Mouse (Mus musculus): ENCODE results near the gene Adprhl2. TPM values are rescaled to one million over a fixed set of nuclear protein-coding genes. Genes with fewer than 3 reads are reported as not detected.

Adprhl2 gene
- polyA plus RNA-seq, 1 experiment from 2014 or later: 30.1 TPM

GRCm38 (mm10) chr4:126311566-126312200, 9.8 kb downstream of the Adprhl2 start:
- 86% methylated on average over 16 of the region's 16 CpGs for WGBS (ENCODE audit: insufficient replicate concordance)
- Histone ChIP-seq H3K9ac (ENCODE audit: low read depth, low read length) (no peak overlapping the region), H3K27ac (ENCODE audit: low read depth, low read length) (no peak overlapping the region), H3K36me3 (ENCODE audit: control insufficient read depth, insufficient read depth, low read length) (peaks cover 7% of the 10 kb centered on the region), H3K27me3 (ENCODE audit: control insufficient read depth, insufficient read depth, low read length) (0 out of 2 replicates have a peak, but pooled peaks cover 3% of the 10 kb centered on the region), H3K9me3 (replicated peaks; ENCODE audit: control insufficient read depth, low read length) (no peaks in the 10 kb centered on the region), H3K4me1 (ENCODE audit: control insufficient read depth, insufficient read depth, low read length) (peaks cover 9% of the 10 kb centered on the region), H3K4me2 (no peak overlapping the region), H3K4me3 (ENCODE audit: low read depth, low read length) (no peak overlapping the region)
- no peak for ATAC-seq (replicated peaks; ENCODE audit: insufficient number of reproducible peaks, low FRiP score, low TSS enrichment)

DNA sequence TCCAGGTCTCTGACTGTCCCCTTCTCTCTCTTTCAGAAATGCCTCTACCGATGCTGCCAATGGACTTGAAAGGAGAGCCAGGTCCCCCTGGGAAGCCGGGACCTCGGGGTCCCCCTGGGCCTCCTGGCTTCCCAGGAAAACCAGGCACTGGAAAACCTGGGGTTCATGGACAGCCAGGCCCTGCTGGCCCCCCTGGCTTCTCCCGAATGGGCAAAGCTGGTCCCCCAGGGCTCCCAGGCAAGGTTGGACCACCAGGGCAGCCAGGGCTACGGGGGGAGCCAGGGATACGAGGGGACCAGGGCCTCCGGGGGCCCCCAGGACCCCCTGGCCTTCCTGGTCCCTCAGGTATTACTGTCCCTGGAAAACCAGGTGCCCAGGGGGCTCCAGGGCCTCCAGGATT, 11.2 kb downstream of the Adprhl2 start:
- 74% methylated on average over 7 of the region's 7 CpGs for WGBS (ENCODE audit: insufficient replicate concordance)
- Histone ChIP-seq H3K27ac (ENCODE audit: low read depth, low read length) (no peak overlapping the region), H3K9ac (ENCODE audit: low read depth, low read length) (no peak overlapping the region), H3K9me3 (replicated peaks; ENCODE audit: control insufficient read depth, low read length) (no peaks in the 10 kb centered on the region), H3K4me3 (ENCODE audit: low read depth, low read length) (no peak overlapping the region), H3K4me2 (no peak overlapping the region), H3K36me3 (ENCODE audit: control insufficient read depth, insufficient read depth, low read length) (no peaks in the 10 kb centered on the region; the same call in 1 of the 2 replicates), H3K27me3 (ENCODE audit: control insufficient read depth, insufficient read depth, low read length) (0 out of 2 replicates have a peak, but pooled peaks cover 3% of the 10 kb centered on the region), H3K4me1 (ENCODE audit: control insufficient read depth, insufficient read depth, low read length) (peaks cover 9% of the 10 kb centered on the region)
- no peak for ATAC-seq (replicated peaks; ENCODE audit: insufficient number of reproducible peaks, low FRiP score, low TSS enrichment)

DNA sequence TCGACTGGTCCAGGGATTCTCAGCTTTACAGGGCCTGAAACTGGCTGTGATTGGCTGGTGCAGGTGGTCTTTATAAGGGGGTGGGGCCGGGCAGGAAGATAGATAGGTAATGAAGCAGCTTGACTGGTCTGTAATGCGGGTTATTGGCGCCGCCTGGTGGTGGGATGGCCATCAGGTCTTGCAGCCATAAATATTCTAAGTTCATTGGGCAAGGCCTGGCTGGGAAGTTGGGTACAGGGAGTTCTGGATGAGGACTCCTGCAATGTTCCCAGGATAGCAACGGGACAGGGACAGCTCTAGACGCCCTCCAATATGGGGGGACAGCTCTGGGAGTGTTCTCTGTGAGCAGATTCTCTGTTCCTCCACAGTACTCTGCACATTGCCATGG, 11.6 kb downstream of the Adprhl2 start:
- Histone ChIP-seq H3K4me1 (ENCODE audit: control insufficient read depth, insufficient read depth, low read length) (peaks cover 9% of the 10 kb centered on the region), H3K9me3 (replicated peaks; ENCODE audit: control insufficient read depth, low read length) (no peaks in the 10 kb centered on the region), H3K36me3 (ENCODE audit: control insufficient read depth, insufficient read depth, low read length) (no peaks in the 10 kb centered on the region; the same call in 1 of the 2 replicates), H3K27me3 (ENCODE audit: control insufficient read depth, insufficient read depth, low read length) (0 out of 2 replicates have a peak, but pooled peaks cover 3% of the 10 kb centered on the region), H3K27ac (ENCODE audit: low read depth, low read length) (no peak overlapping the region), H3K9ac (ENCODE audit: low read depth, low read length) (no peak overlapping the region), H3K4me3 (ENCODE audit: low read depth, low read length) (peak overlapping the region; percentile 25), H3K4me2 (peak overlapping the region; percentile 60)
- under 1% methylated on average over 7 of the region's 7 CpGs for WGBS (ENCODE audit: insufficient replicate concordance)
- ATAC-seq (replicated peaks; ENCODE audit: insufficient number of reproducible peaks, low FRiP score, low TSS enrichment): peak; percentile 8; the same call in 1 of the 2 replicates

GRCm38 (mm10) chr4:126309211-126309921, 12.1 kb downstream of the Adprhl2 start:
- peak overlapping the region; percentile 46; the same call in 1 of the 2 replicates for H3K9ac ChIP-seq (ENCODE audit: low read depth, low read length)
- H3K36me3 ChIP-seq (ENCODE audit: control insufficient read depth, insufficient read depth, low read length): no peaks in the 10 kb centered on the region; the same call in 1 of the 2 replicates
- H3K4me1 ChIP-seq (ENCODE audit: control insufficient read depth, insufficient read depth, low read length): peaks cover 9% of the 10 kb centered on the region
- no peak overlapping the region for H3K27ac ChIP-seq (ENCODE audit: low read depth, low read length)
- peak overlapping the region; percentile 25 for H3K4me3 ChIP-seq (ENCODE audit: low read depth, low read length)
- 0 out of 2 replicates have a peak, but pooled peaks cover 3% of the 10 kb centered on the region for H3K27me3 ChIP-seq (ENCODE audit: control insufficient read depth, insufficient read depth, low read length)
- H3K4me2 ChIP-seq: peak overlapping the region; percentile 60
- no peaks in the 10 kb centered on the region for H3K9me3 ChIP-seq (replicated peaks; ENCODE audit: control insufficient read depth, low read length)
- 16% methylated on average over 20 of the region's 20 CpGs for WGBS (ENCODE audit: insufficient replicate concordance)
- ATAC-seq (replicated peaks; ENCODE audit: insufficient number of reproducible peaks, low FRiP score, low TSS enrichment): 0 out of 2 replicates have a peak, but pooled peaks have one; percentile 23

DNA sequence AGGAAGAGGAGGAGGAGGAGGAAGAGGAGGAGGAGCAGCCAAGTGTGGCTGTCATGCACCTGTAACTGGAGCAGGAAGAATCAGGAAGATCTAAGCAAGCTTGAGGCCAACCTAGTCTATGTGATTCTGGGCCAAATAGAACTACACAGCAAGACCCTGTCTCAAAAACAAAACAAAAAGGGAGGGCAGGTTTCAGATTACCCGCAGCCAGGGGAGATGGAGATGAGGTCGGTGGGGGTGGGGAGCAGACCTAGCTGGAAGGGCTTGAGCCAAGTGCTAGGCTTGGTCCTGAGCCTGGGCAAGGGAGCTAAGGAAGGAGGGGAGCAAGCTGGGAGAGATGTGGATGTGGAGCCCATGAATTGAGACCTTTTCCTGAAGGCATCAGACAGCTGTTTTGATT, 14.7 kb downstream of the Adprhl2 start:
- Histone ChIP-seq H3K9ac (ENCODE audit: low read depth, low read length) (no peak overlapping the region), H3K27ac (ENCODE audit: low read depth, low read length) (no peak overlapping the region), H3K36me3 (ENCODE audit: control insufficient read depth, insufficient read depth, low read length) (no peaks in the 10 kb centered on the region; the same call in 1 of the 2 replicates), H3K9me3 (replicated peaks; ENCODE audit: control insufficient read depth, low read length) (no peaks in the 10 kb centered on the region), H3K4me2 (no peak overlapping the region), H3K4me1 (ENCODE audit: control insufficient read depth, insufficient read depth, low read length) (peaks cover 5% of the 10 kb centered on the region), H3K4me3 (ENCODE audit: low read depth, low read length) (no peak overlapping the region), H3K27me3 (ENCODE audit: control insufficient read depth, insufficient read depth, low read length) (peaks cover 21% of the 10 kb centered on the region)
- WGBS (ENCODE audit: insufficient replicate concordance): 17% methylated on average over 2 of the region's 2 CpGs
- ATAC-seq (replicated peaks; ENCODE audit: insufficient number of reproducible peaks, low FRiP score, low TSS enrichment): no peak

GRCm38 (mm10) chr4:126306058-126306457, 15.4 kb downstream of the Adprhl2 start:
- no peak for ATAC-seq (replicated peaks; ENCODE audit: insufficient number of reproducible peaks, low FRiP score, low TSS enrichment)
- Histone ChIP-seq H3K9me3 (replicated peaks; ENCODE audit: control insufficient read depth, low read length) (no peaks in the 10 kb centered on the region), H3K36me3 (ENCODE audit: control insufficient read depth, insufficient read depth, low read length) (no peaks in the 10 kb centered on the region; the same call in 1 of the 2 replicates), H3K4me2 (no peak overlapping the region), H3K27me3 (ENCODE audit: control insufficient read depth, insufficient read depth, low read length) (peaks cover 26% of the 10 kb centered on the region), H3K4me1 (ENCODE audit: control insufficient read depth, insufficient read depth, low read length) (peaks cover 9% of the 10 kb centered on the region), H3K27ac (ENCODE audit: low read depth, low read length) (no peak overlapping the region), H3K9ac (ENCODE audit: low read depth, low read length) (no peak overlapping the region), H3K4me3 (ENCODE audit: low read depth, low read length) (no peak overlapping the region)
- 88% methylated on average over 6 of the region's 6 CpGs for WGBS (ENCODE audit: insufficient replicate concordance)

DNA sequence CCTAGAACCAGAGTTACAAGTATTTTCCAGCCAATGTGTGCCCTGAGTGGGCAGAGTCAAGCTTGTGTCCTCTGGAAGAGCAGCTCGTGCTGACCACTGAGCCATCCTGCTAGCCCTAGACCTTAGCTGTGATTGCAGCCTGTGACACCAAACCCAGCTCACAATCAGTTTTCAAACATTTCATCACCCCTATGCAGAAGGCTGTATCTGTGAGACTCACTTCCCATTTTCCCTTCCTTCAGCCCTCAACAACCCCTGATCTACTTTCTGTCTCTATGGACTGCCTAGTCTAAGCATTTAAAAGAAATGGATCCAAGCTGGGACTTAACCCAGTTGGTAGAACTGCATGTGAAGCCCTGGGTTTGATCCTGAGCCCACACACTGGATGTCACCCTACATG, 16.1 kb downstream of the Adprhl2 start:
- no peak for ATAC-seq (replicated peaks; ENCODE audit: insufficient number of reproducible peaks, low FRiP score, low TSS enrichment)
- H3K4me1 ChIP-seq (ENCODE audit: control insufficient read depth, insufficient read depth, low read length): peaks cover 14% of the 10 kb centered on the region
- H3K36me3 ChIP-seq (ENCODE audit: control insufficient read depth, insufficient read depth, low read length): no peaks in the 10 kb centered on the region; the same call in 1 of the 2 replicates
- WGBS (ENCODE audit: insufficient replicate concordance): 87% methylated on average over 1 of the region's 1 CpGs
- H3K9ac ChIP-seq (ENCODE audit: low read depth, low read length): no peak overlapping the region
- H3K27ac ChIP-seq (ENCODE audit: low read depth, low read length): no peak overlapping the region
- no peak overlapping the region for H3K4me3 ChIP-seq (ENCODE audit: low read depth, low read length)
- no peaks in the 10 kb centered on the region for H3K9me3 ChIP-seq (replicated peaks; ENCODE audit: control insufficient read depth, low read length)
- no peak overlapping the region for H3K4me2 ChIP-seq
- peaks cover 32% of the 10 kb centered on the region for H3K27me3 ChIP-seq (ENCODE audit: control insufficient read depth, insufficient read depth, low read length)

GRCm38 (mm10) chr4:126303877-126304276, 17.6 kb downstream of the Adprhl2 start:
- Histone ChIP-seq H3K4me3 (ENCODE audit: low read depth, low read length) (no peak overlapping the region), H3K27ac (ENCODE audit: low read depth, low read length) (no peak overlapping the region), H3K36me3 (ENCODE audit: control insufficient read depth, insufficient read depth, low read length) (no peaks in the 10 kb centered on the region; the same call in 1 of the 2 replicates), H3K4me2 (no peak overlapping the region), H3K27me3 (ENCODE audit: control insufficient read depth, insufficient read depth, low read length) (peaks cover 45% of the 10 kb centered on the region), H3K4me1 (ENCODE audit: control insufficient read depth, insufficient read depth, low read length) (peaks cover 10% of the 10 kb centered on the region), H3K9ac (ENCODE audit: low read depth, low read length) (no peak overlapping the region), H3K9me3 (replicated peaks; ENCODE audit: control insufficient read depth, low read length) (no peaks in the 10 kb centered on the region)
- no peak for ATAC-seq (replicated peaks; ENCODE audit: insufficient number of reproducible peaks, low FRiP score, low TSS enrichment)
- 59% methylated on average over 4 of the region's 4 CpGs for WGBS (ENCODE audit: insufficient replicate concordance)
